Mouse (Mus musculus) left cerebral cortex, postnatal 25 days (tissue): ENCODE results near the gene Pramef17. TPM values are rescaled to one million over a fixed set of nuclear protein-coding genes. Genes with fewer than 3 reads are reported as not detected.
"Not testable (repeated sequence)": the region's sequence is repeated elsewhere in the genome, so short reads cannot be mapped to it uniquely, and the experiment has no call there.

ENCODE experiments used
- DNase-seq, 2 experiments: peaks; one replicate each; pipeline ENCODE4 v3.0.0; 2022; ENCODE audit warnings: low spot score in 2 of 2, mixed read lengths in 1 of 2
- intact Hi-C: fragments of 180-260 bp; cut with DNase I; formaldehyde crosslinking; loops from one replicate; pipeline ENCODE4 v1.15.1; 2025
- total RNA-seq, 2 experiments: library from RNA; stranded (reverse); gene quantifications; 2 replicates each; pipeline ENCODE4 v1.2.3; 2021

The Pramef17 gene
- total RNA-seq, result not detected

- intact Hi-C loops, DNase-seq: not testable (repeated sequence)
These were observed at the start of gene Pramef17 for GRCm38 (mm10) chr4:143994269-143994668. Gene Pramef17 (minus strand): TSS chr4:143994369.

- DNase-seq, result peak; percentile 64 to 68
- intact Hi-C loops, result not testable (repeated sequence)
These were observed 6.0 kb downstream of the Pramef17 start for GRCm38 (mm10) chr4:143988126-143988525.

GRCm38 (mm10) chr4:143987475-143987941, 6.7 kb downstream of the Pramef17 start:
- intact Hi-C loops, result not testable (repeated sequence)

GRCm38 (mm10) chr4:143985733-143986132, 8.4 kb downstream of the Pramef17 start:
- DNase-seq, result peak; percentile 23 to 40
- intact Hi-C loops, result not testable (repeated sequence)

More at GRCm38 (mm10) chr4:143987475-143987941, 6.7 kb downstream of the Pramef17 start:
- DNase-seq, result peak; percentile 53 to 60

- intact Hi-C loops, result not testable (repeated sequence)
- DNase-seq, result peak; percentile 16 to 20
These were observed 9.0 kb downstream of the Pramef17 start for GRCm38 (mm10) chr4:143985165-143985564.

GRCm38 (mm10) chr4:143983446-143983845, 10.7 kb downstream of the Pramef17 start:
- intact Hi-C loops, DNase-seq: not testable (repeated sequence)

DNA sequence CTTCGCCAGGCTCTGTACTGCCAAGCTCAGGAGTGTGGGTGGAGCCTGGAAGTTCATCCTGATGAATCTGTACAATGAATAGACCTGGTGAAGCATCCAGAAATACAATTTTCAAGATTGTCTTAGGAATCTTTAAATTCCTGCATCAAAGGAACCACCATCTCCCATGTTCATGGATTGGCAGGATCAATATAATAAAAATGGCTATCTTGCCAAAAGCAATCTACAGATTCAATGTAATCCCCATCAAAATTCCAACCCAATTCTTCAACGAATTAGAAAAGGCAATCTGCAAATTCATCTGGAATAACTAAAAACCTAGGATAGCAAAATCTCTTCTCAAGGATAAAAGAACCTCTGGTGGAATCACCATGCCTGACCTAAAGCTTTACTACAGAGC, 27.3 kb downstream of the Pramef17 start, which contains the start of gene Gm13101:
Gene Gm13101, minus strand, starts transcription at position 101 of the 400 bp plus-strand sequence.
- DNase-seq, intact Hi-C loops: not testable (repeated sequence)

DNA sequence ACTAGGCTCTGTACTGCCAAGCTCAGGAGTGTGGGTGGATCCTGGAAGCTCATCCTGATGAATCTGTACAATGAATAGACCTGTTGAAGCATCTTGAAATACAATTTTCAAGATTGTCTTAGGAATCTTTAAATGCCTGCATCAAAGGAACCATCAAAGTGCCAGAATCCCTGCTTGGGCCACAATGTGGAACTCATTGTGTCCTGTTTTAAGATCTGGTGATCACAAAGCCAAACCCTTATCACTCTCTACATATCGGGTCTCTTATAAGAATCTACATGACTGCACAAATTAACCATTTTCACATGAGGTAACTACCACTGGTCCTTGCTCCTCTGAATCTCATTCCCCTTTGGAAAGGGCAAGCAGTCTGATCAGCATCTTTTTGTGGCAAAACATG, 43.3 kb downstream of the Pramef17 start, which contains the start of gene Pramef25:
Gene Pramef25, minus strand, starts transcription at position 101 of the 400 bp plus-strand sequence.
- intact Hi-C loops, DNase-seq: not testable (repeated sequence)

Other genes starting within 250 kb of the Pramef17 start
- gene Gm13023, start 205.0 kb downstream of the Pramef17 start, total RNA-seq, result not detected
- not detected for gene Gm13084, start 178.3 kb downstream of the Pramef17 start, total RNA-seq
- gene Gm13103, start 147.9 kb downstream of the Pramef17 start, total RNA-seq, result not detected
- not detected for gene Pramef6, start 94.0 kb downstream of the Pramef17 start, total RNA-seq
- not detected for gene Pramef25, start 43.4 kb downstream of the Pramef17 start, total RNA-seq
- not detected for gene Gm13101, start 27.4 kb downstream of the Pramef17 start, total RNA-seq
- not detected for gene Pramel4, start 64.8 kb upstream of the Pramef17 start, total RNA-seq
- gene Gm13102, start 112.1 kb upstream of the Pramef17 start, total RNA-seq, result not detected
- not detected for gene Oog3, start 168.3 kb upstream of the Pramef17 start, total RNA-seq
- gene Oog2, start 196.3 kb upstream of the Pramef17 start, total RNA-seq, result not detected
- gene C87977, start 218.9 kb upstream of the Pramef17 start, total RNA-seq, result not detected